Mouse (Mus musculus): ENCODE results near the gene Ngf.

- no peak for TF ChIP-seq CTCF (IDR thresholded peaks at IDR 0.05; ENCODE audit: low read depth)
- TF ChIP-seq EP300 (IDR thresholded peaks at IDR 0.05; ENCODE audit: low read depth): no peak
Observed at GRCm38 (mm10) chr3:102508455-102508854, 38.7 kb downstream of the Ngf start.
